Mouse (Mus musculus) brain, embryonic 14.5 days (tissue): Measurements from ENCODE around the gene 1110059E24Rik.

Experiments used
- CTCF ChIP-seq: fragments of 200-500 bp; IDR thresholded peaks from 2 replicates; pipeline ENCODE4 v1.5.1; 2012; ENCODE audit warnings: inconsistent platforms, mild to moderate bottlenecking, moderate library complexity, borderline replicate concordance; ENCODE audit not compliant: insufficient read depth, insufficient read length; ENCODE audit errors: extremely low read depth
- POLR2A ChIP-seq: fragments of 200-500 bp; IDR thresholded peaks from 2 replicates; pipeline ENCODE4 v1.6.1; 2012; ENCODE audit warnings: mild to moderate bottlenecking, inconsistent platforms, borderline replicate concordance; ENCODE audit not compliant: poor library complexity, insufficient read depth, insufficient read length, severe bottlenecking; ENCODE audit errors: extremely low read depth

DNA sequence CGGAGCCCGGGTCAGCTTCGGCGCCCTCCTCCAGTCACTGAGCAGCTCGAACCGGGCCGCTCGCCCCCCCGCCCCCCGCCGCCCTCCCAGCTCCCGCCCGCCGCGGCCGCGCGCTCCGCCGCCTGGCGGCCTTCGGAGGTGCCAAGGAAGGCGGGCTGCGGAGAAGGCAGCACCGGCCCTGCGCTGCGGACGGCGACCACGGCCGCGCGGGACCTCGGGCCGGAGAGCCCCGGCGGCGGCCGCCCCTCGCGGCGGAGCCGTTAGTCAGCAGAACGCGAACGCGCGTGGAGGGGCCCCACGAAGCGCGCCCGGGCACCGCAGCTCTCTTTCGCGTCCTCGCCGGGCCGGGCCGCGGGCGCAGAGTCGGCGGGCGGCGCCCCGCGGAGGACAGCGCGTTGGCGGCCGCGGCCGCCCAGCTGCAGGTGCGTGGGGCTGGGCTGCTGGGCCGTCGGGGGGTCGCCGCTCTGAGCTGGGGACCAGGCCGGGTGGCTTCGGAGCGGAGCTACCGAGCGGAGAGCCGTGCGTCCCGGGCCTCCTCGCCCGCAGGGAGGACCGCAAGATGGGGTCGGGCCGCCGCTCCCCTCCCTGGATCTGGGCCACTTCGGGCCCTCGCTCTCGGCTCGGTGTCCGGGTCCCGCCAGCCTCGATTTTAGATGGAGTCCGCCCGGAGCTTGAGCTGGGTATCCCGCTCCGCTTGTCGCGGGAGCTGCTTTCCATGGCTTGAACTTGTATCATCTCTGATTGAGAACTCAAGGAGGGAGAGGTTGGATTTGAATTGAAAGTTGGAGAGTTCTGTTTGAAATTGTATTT, 601 bp upstream of the 1110059E24Rik start, which contains the start of gene Abhd17b:
- TF ChIP-seq POLR2A (peak; percentile 83), CTCF (peak; percentile 20; the same call in 1 of the 2 replicates)
